ENCODE assay signal across 10 mouse cellular contexts in genomic region chr2:32318709-32319585, GRCm38 (mm10). TPM values are rescaled to one million over a fixed set of nuclear protein-coding genes. Genes with fewer than 3 reads are reported as not detected.
A peak's percentile ranks its signal among the peaks of the same experiment; 100 is the strongest.
DNase-seq lines count a peak whose midpoint lies in the region; ATAC-seq lines count a peak whose summit lies in the region.
"Had no signal": no experiment of that assay in that cellular context is flagged by ENCODE, and none has a peak within 500 bp of the region (broad histone marks: within the 10 kb centered on the region; RNA-seq: fewer than 3 reads in every experiment).

No protein-coding gene starts in this region.

- H3K9ac ChIP-seq in lung, embryonic 15.5 days, result peak overlapping the region; percentile 60
- H3K9ac ChIP-seq in forebrain, embryonic 13.5 days, result no peak overlapping the region
- peak overlapping the region; percentile 91 for H3K9ac ChIP-seq in limb, embryonic 13.5 days
- peak overlapping the region; percentile 75 for H3K9ac ChIP-seq in stomach, embryonic 14.5 days (replicated peaks; ENCODE audit: low read depth, low read length)

- 48% methylated on average over 14 of the region's 14 CpGs for WGBS in lung, embryonic 15.5 days
- 79% methylated on average over 14 of the region's 14 CpGs for WGBS in forebrain, embryonic 13.5 days
- WGBS in limb, embryonic 13.5 days, result 37% methylated on average over 14 of the region's 14 CpGs
- 54% methylated on average over 14 of the region's 14 CpGs for WGBS in stomach, embryonic 14.5 days

- peak overlapping the region; percentile 95 for H3K27ac ChIP-seq in lung, embryonic 15.5 days
- no peak overlapping the region for H3K27ac ChIP-seq in forebrain, embryonic 13.5 days
- peak overlapping the region; percentile 100 for H3K27ac ChIP-seq in limb, embryonic 13.5 days
- H3K27ac ChIP-seq in stomach, embryonic 14.5 days (ENCODE audit: low read length), result peak overlapping the region; percentile 99

- DNase-seq in lung, postnatal 4 days, result no peak
- no peak for DNase-seq in urinary bladder, adult 2 months (ENCODE audit: low spot score)
- DNase-seq in thymus, adult 18-20 months, result no peak
- DNase-seq in layer of hippocampus, adult 9-11 months, result no peak
- DNase-seq: thymus, postnatal 25 days had no signal

- H3K4me3 ChIP-seq in lung, embryonic 15.5 days, result peak overlapping the region; percentile 48
- H3K4me3 ChIP-seq in forebrain, embryonic 13.5 days, result peak overlapping the region; percentile 10; the same call in 1 of the 2 replicates
- H3K4me3 ChIP-seq in limb, embryonic 13.5 days, result peak overlapping the region; percentile 69
- peak overlapping the region; percentile 43 for H3K4me3 ChIP-seq in stomach, embryonic 14.5 days (ENCODE audit: low read depth, low read length)

- no peaks in the 10 kb centered on the region for H3K9me3 ChIP-seq in lung, embryonic 15.5 days
- no peaks in the 10 kb centered on the region for H3K9me3 ChIP-seq in forebrain, embryonic 13.5 days (replicated peaks)
- no peaks in the 10 kb centered on the region for H3K9me3 ChIP-seq in limb, embryonic 13.5 days
- H3K9me3 ChIP-seq in stomach, embryonic 14.5 days (ENCODE audit: control insufficient read depth, low read depth, low read length), result no peaks in the 10 kb centered on the region
- H3K9me3 ChIP-seq: megakaryocyte, embryonic 14.5 days had no signal

- peaks cover 60% of the 10 kb centered on the region for H3K4me1 ChIP-seq in lung, embryonic 15.5 days
- H3K4me1 ChIP-seq in forebrain, embryonic 13.5 days, result peaks cover 40% of the 10 kb centered on the region
- H3K4me1 ChIP-seq in limb, embryonic 13.5 days, result peaks cover 63% of the 10 kb centered on the region
- H3K4me1 ChIP-seq in stomach, embryonic 14.5 days (ENCODE audit: control insufficient read depth, insufficient read depth, low read length), result peaks cover 46% of the 10 kb centered on the region

- no peak for ATAC-seq in lung, embryonic 15.5 days (ENCODE audit: borderline replicate concordance, extremely low read depth, low FRiP score, low TSS enrichment)
- ATAC-seq in forebrain, embryonic 13.5 days, result no peak
- ATAC-seq in limb, embryonic 13.5 days (ENCODE audit: low FRiP score, low read depth), result no peak
- ATAC-seq in stomach, embryonic 14.5 days (ENCODE audit: insufficient number of reproducible peaks, insufficient read depth, low FRiP score, low read depth), result no peak

- H3K36me3 ChIP-seq in lung, embryonic 15.5 days, result no peaks in the 10 kb centered on the region
- peaks cover 4% of the 10 kb centered on the region; the same call in 1 of the 2 replicates for H3K36me3 ChIP-seq in forebrain, embryonic 13.5 days (ENCODE audit: poor library complexity, severe bottlenecking)
- H3K36me3 ChIP-seq in limb, embryonic 13.5 days, result peaks cover 27% of the 10 kb centered on the region
- peaks cover 2% of the 10 kb centered on the region; the same call in 1 of the 2 replicates for H3K36me3 ChIP-seq in stomach, embryonic 14.5 days (ENCODE audit: control insufficient read depth, insufficient read depth, low read length)

- H3K27me3 ChIP-seq in lung, embryonic 15.5 days, result no peaks in the 10 kb centered on the region
- H3K27me3 ChIP-seq in forebrain, embryonic 13.5 days, result peaks cover 12% of the 10 kb centered on the region; the same call in 1 of the 2 replicates
- H3K27me3 ChIP-seq in limb, embryonic 13.5 days, result no peaks in the 10 kb centered on the region
- H3K27me3 ChIP-seq in stomach, embryonic 14.5 days (ENCODE audit: control insufficient read depth, insufficient read depth, low read length), result no peaks in the 10 kb centered on the region

- peak overlapping the region; percentile 57 for H3K4me2 ChIP-seq in lung, embryonic 15.5 days
- H3K4me2 ChIP-seq in forebrain, embryonic 13.5 days, result peak overlapping the region; percentile 48
- peak overlapping the region; percentile 88 for H3K4me2 ChIP-seq in limb, embryonic 13.5 days (replicated peaks)
- H3K4me2 ChIP-seq in stomach, embryonic 14.5 days (replicated peaks; ENCODE audit: low read depth, low read length), result peak overlapping the region; percentile 72

RNA-seq across cellular contexts. Expression of gene Swi5, which starts 31.1 kb away (rescaled TPM):
- 405 and 449 TPM in 2 replicates for polyA plus RNA-seq in lung, embryonic 15.5 days (2015; fragmentation: Nextera tagmentation; extraction: Ambion mirVana)
- 466 and 470 TPM in 2 replicates for polyA plus RNA-seq in forebrain, embryonic 13.5 days (2015; fragmentation: Nextera tagmentation; extraction: Ambion mirVana)
- 451 and 463 TPM in 2 replicates for polyA plus RNA-seq in limb, embryonic 13.5 days (2015; fragmentation: Nextera tagmentation; extraction: Ambion mirVana)
- 137 and 143 TPM in 2 replicates for polyA plus RNA-seq in stomach, embryonic 14.5 days (2014; fragmentation: Nextera tagmentation; extraction: Ambion mirVana)
- 248 TPM in 2 replicates for polyA plus RNA-seq in urinary bladder, adult 2 months (2012; rRNA removed)

RNA-seq across cellular contexts. Expression of gene Golga2, which starts 31.8 kb away (rescaled TPM):
- polyA plus RNA-seq in lung, embryonic 15.5 days (2015; fragmentation: Nextera tagmentation; extraction: Ambion mirVana), result 22.8 and 24.3 TPM in 2 replicates
- 20.5 and 23.4 TPM in 2 replicates for polyA plus RNA-seq in forebrain, embryonic 13.5 days (2015; fragmentation: Nextera tagmentation; extraction: Ambion mirVana)
- 27.1 and 28.2 TPM in 2 replicates for polyA plus RNA-seq in limb, embryonic 13.5 days (2015; fragmentation: Nextera tagmentation; extraction: Ambion mirVana)
- polyA plus RNA-seq in stomach, embryonic 14.5 days (2014; fragmentation: Nextera tagmentation; extraction: Ambion mirVana), result 23.1 and 24.3 TPM in 2 replicates
- polyA plus RNA-seq in urinary bladder, adult 2 months (2012; rRNA removed), result 50.8 and 55.4 TPM in 2 replicates

RNA-seq across cellular contexts. Expression of gene Ciz1, which starts 33.2 kb away (rescaled TPM):
- 47.0 and 47.7 TPM in 2 replicates for polyA plus RNA-seq in lung, embryonic 15.5 days (2015; fragmentation: Nextera tagmentation; extraction: Ambion mirVana)
- polyA plus RNA-seq in forebrain, embryonic 13.5 days (2015; fragmentation: Nextera tagmentation; extraction: Ambion mirVana), result 49.0 and 52.4 TPM in 2 replicates
- polyA plus RNA-seq in limb, embryonic 13.5 days (2015; fragmentation: Nextera tagmentation; extraction: Ambion mirVana), result 49.8 and 54.9 TPM in 2 replicates
- polyA plus RNA-seq in stomach, embryonic 14.5 days (2014; fragmentation: Nextera tagmentation; extraction: Ambion mirVana), result 44.7 and 45.4 TPM in 2 replicates
- polyA plus RNA-seq in urinary bladder, adult 2 months (2012; rRNA removed), result 120 and 125 TPM in 2 replicates

RNA-seq across cellular contexts. Expression of gene Dnm1, which starts 34.2 kb away (rescaled TPM):
- 7.0 and 7.6 TPM in 2 replicates for polyA plus RNA-seq in lung, embryonic 15.5 days (2015; fragmentation: Nextera tagmentation; extraction: Ambion mirVana)
- polyA plus RNA-seq in forebrain, embryonic 13.5 days (2015; fragmentation: Nextera tagmentation; extraction: Ambion mirVana), result 13.7 and 20.2 TPM in 2 replicates
- 32.4 and 32.5 TPM in 2 replicates for polyA plus RNA-seq in limb, embryonic 13.5 days (2015; fragmentation: Nextera tagmentation; extraction: Ambion mirVana)
- polyA plus RNA-seq in stomach, embryonic 14.5 days (2014; fragmentation: Nextera tagmentation; extraction: Ambion mirVana), result 20.5 and 22.6 TPM in 2 replicates
- 99.6 and 113 TPM in 2 replicates for polyA plus RNA-seq in urinary bladder, adult 2 months (2012; rRNA removed)

RNA-seq across cellular contexts. Expression of gene Uck1, which starts 59.0 kb away (rescaled TPM):
- 66.6 and 69.9 TPM in 2 replicates for polyA plus RNA-seq in lung, embryonic 15.5 days (2015; fragmentation: Nextera tagmentation; extraction: Ambion mirVana)
- polyA plus RNA-seq in forebrain, embryonic 13.5 days (2015; fragmentation: Nextera tagmentation; extraction: Ambion mirVana), result 76.9 and 89.3 TPM in 2 replicates
- 69.7 and 75.1 TPM in 2 replicates for polyA plus RNA-seq in limb, embryonic 13.5 days (2015; fragmentation: Nextera tagmentation; extraction: Ambion mirVana)
- polyA plus RNA-seq in stomach, embryonic 14.5 days (2014; fragmentation: Nextera tagmentation; extraction: Ambion mirVana), result 64.7 and 65.3 TPM in 2 replicates
- polyA plus RNA-seq in urinary bladder, adult 2 months (2012; rRNA removed), result 54.3 and 70.5 TPM in 2 replicates

Comparison
In these comparisons a context has a peak if more than half of its experiments do, and no peak if none do; other contexts are left out.
1. H3K4me3 ChIP-seq: peak in every context shown above with its lines; median percentile 69 in limb, embryonic 13.5 days; 48 in lung, embryonic 15.5 days; 43 in stomach, embryonic 14.5 days; 10 in forebrain, embryonic 13.5 days.